ENCODE assay signal across 18 mouse cellular contexts in the genomic region with DNA sequence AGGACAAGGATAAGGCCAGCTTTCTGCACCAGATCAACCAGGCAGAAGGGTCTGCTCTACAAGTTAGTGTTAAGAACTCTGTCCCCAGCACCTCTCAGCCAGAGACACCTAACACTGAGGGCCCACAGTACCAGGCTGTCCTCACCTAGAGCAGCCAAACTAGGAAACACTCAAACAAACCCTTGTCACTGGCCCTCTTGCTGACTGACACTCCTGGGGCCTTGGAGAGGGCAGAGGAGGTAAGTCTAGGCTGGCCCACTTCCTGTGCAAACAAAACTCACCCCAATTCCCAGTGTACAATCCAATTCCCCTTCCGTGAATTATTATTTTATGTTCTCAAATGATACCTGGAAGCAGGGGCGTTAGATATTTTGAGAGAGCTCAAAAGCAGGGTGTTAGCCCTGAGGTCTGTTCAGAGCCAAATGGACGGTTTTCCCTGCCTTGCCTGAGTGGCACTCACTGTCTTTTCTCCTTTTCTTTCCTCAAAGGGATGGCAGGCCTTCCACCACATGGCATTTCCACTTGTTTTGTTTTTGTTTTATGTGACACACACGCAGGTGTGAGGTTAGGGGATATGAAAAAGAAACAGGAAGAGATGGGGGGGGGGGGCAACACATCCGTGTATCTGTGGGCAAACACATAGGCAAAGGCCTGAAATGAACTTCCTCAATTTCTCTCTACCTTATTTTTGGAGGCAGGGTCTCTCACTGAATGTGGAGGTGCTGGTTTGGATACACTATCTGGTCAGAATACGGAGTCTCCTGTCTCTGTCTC.
A peak's percentile ranks its signal among the peaks of the same experiment; 100 is the strongest.
DNase-seq lines count a peak whose midpoint lies in the region; ATAC-seq and TF ChIP-seq lines count a peak whose summit lies in the region.
"Had no signal": no experiment of that assay in that cellular context is flagged by ENCODE, and none has a peak within 500 bp of the region (broad histone marks: within the 10 kb centered on the region; RNA-seq: fewer than 3 reads in every experiment).

No protein-coding gene starts in this region.

- H3K4me3 ChIP-seq in heart, embryonic 11.5 days (ENCODE audit: low read depth, low read length), result no peak overlapping the region
- H3K4me3 ChIP-seq in bone marrow, adult 2 months (replicated peaks; ENCODE audit: control insufficient read depth, low read depth, low read length), result no peak overlapping the region
- H3K4me3 ChIP-seq: embryonic facial prominence, embryonic 13.5 days; forebrain, embryonic 10.5 days; limb, embryonic 12.5 days; megakaryocyte, embryonic 14.5 days; neural tube, embryonic 13.5 days had no signal

- peak overlapping the region; percentile 10; the same call in 1 of the 2 replicates for H3K9ac ChIP-seq in heart, embryonic 11.5 days (ENCODE audit: low read depth, low read length)
- H3K9ac ChIP-seq: embryonic facial prominence, embryonic 13.5 days; hindbrain, embryonic 14.5 days; limb, embryonic 12.5 days; neural tube, embryonic 13.5 days had no signal

- H3K9me3 ChIP-seq in heart, embryonic 11.5 days (replicated peaks; ENCODE audit: control insufficient read depth, low read length), result no peaks in the 10 kb centered on the region
- H3K9me3 ChIP-seq: embryonic facial prominence, embryonic 13.5 days; forebrain, embryonic 10.5 days; limb, embryonic 12.5 days; megakaryocyte, embryonic 14.5 days; neural tube, embryonic 13.5 days had no signal

- no peak for TF ChIP-seq CTCF in bone marrow, adult 2 months (IDR thresholded peaks at IDR 0.05; ENCODE audit: control insufficient read depth, insufficient read depth, low read length)

- peaks cover 8% of the 10 kb centered on the region; the same call in 1 of the 2 replicates for H3K4me1 ChIP-seq in heart, embryonic 11.5 days (ENCODE audit: control insufficient read depth, insufficient read depth, low read length)
- H3K4me1 ChIP-seq in bone marrow, adult 2 months (ENCODE audit: control insufficient read depth, insufficient read depth, low read length), result peaks cover 4% of the 10 kb centered on the region; the same call in 1 of the 2 replicates
- H3K4me1 ChIP-seq: neural tube, embryonic 13.5 days had no signal

- no peaks in the 10 kb centered on the region for H3K36me3 ChIP-seq in heart, embryonic 11.5 days (ENCODE audit: control insufficient read depth, insufficient read depth, low read length)
- no peaks in the 10 kb centered on the region; the same call in 1 of the 2 replicates for H3K36me3 ChIP-seq in splenic B cell, adult 2 months (ENCODE audit: control insufficient read depth, insufficient read depth, low read length, poor library complexity, severe bottlenecking)
- H3K36me3 ChIP-seq: embryonic facial prominence, embryonic 13.5 days; forebrain, embryonic 10.5 days; limb, embryonic 12.5 days; neural tube, embryonic 13.5 days had no signal

- no peak overlapping the region for H3K27ac ChIP-seq in heart, embryonic 11.5 days (ENCODE audit: low read depth, low read length)
- H3K27ac ChIP-seq in bone marrow, adult 2 months (ENCODE audit: control insufficient read depth, insufficient read depth, low read depth, low read length, poor library complexity), result peak overlapping the region; percentile 60
- H3K27ac ChIP-seq: embryonic facial prominence, embryonic 13.5 days; forebrain, embryonic 10.5 days; hindbrain, embryonic 14.5 days; limb, embryonic 12.5 days; neural tube, embryonic 13.5 days had no signal

- no peak for TF ChIP-seq POLR2A in bone marrow, adult 2 months (IDR thresholded peaks at IDR 0.05; ENCODE audit: borderline replicate concordance, control insufficient read depth, low read depth, low read length)

- no peaks in the 10 kb centered on the region for H3K27me3 ChIP-seq in heart, embryonic 11.5 days (ENCODE audit: control insufficient read depth, insufficient read depth, low read length)
- no peaks in the 10 kb centered on the region for H3K27me3 ChIP-seq in splenic B cell, adult 2 months (ENCODE audit: control insufficient read depth, insufficient read depth, low read length, poor library complexity, severe bottlenecking)
- H3K27me3 ChIP-seq: embryonic facial prominence, embryonic 13.5 days; megakaryocyte, embryonic 14.5 days; neural tube, embryonic 13.5 days had no signal

- H3K4me2 ChIP-seq in heart, embryonic 11.5 days, result no peak overlapping the region
- H3K4me2 ChIP-seq: embryonic facial prominence, embryonic 13.5 days; hindbrain, embryonic 14.5 days; limb, embryonic 12.5 days; neural tube, embryonic 13.5 days had no signal

- intact Hi-C loops in heart, postnatal 10 days (cut with DNase I), result no loop called here

- WGBS in heart, embryonic 11.5 days (ENCODE audit: insufficient replicate concordance), result 76% methylated on average over 6 of the region's 6 CpGs
- 51% methylated on average over 6 of the region's 6 CpGs for WGBS in bone marrow, adult 2 months

- no peak for DNase-seq in heart, postnatal 10 days
- peak; percentile 83 for DNase-seq in A20 (ENCODE audit: low read depth, low spot score)
- peak; percentile 79 for DNase-seq in splenic B cell, adult 2 months (ENCODE audit: low read depth, low spot score)
- DNase-seq in layer of hippocampus, adult 9-11 months, result no peak
- no peak for DNase-seq in left cerebral cortex, adult 9 months (ENCODE audit: low spot score in 2 of 2)
- DNase-seq in left cerebral cortex, adult 18-20 months (ENCODE audit: low spot score in 2 of 2), result no peak
- DNase-seq: adrenal gland, postnatal 36 days; kidney, postnatal 36 days; lung, adult 18-20 months; right cerebral cortex, postnatal 25 days had no signal

- ATAC-seq in heart, embryonic 11.5 days (replicated peaks; ENCODE audit: insufficient number of reproducible peaks, low FRiP score, low TSS enrichment), result no peak

Comparison
In these comparisons a context has a peak if more than half of its experiments do, and no peak if none do; other contexts are left out.
1. DNase-seq: peak in A20 (single experiment) and splenic B cell, adult 2 months (single experiment); none in heart, postnatal 10 days (0 of 2), layer of hippocampus, adult 9-11 months (single experiment), left cerebral cortex, adult 9 months (0 of 2) and left cerebral cortex, adult 18-20 months (0 of 2).